Mouse (Mus musculus) c-Kit-negative CD71-positive TER-119-positive erythroid progenitor cells, embryonic 14.5 days (primary cell): ENCODE measurements around the gene Uchl3.

Experiments used
- DNase-seq: peaks from one replicate; pipeline ENCODE4 v3.0.0-alpha.2; 2013; ENCODE audit warnings: low read depth, low spot score

The Uchl3 gene

GRCm38 (mm10) chr14:101666536-101666935, 12.8 kb downstream of the Uchl3 start:
- DNase-seq = no peak

- no peak for DNase-seq
Observed at GRCm38 (mm10) chr14:101668626-101669025, 14.9 kb downstream of the Uchl3 start.

GRCm38 (mm10) chr14:101672226-101672625, 18.5 kb downstream of the Uchl3 start:
- no peak for DNase-seq

GRCm38 (mm10) chr14:101687696-101688095, 33.9 kb downstream of the Uchl3 start:
- DNase-seq = no peak

GRCm38 (mm10) chr14:101688406-101688805, 34.6 kb downstream of the Uchl3 start:
- DNase-seq = no peak

GRCm38 (mm10) chr14:101704479-101704878, 50.7 kb downstream of the Uchl3 start:
- DNase-seq = no peak

GRCm38 (mm10) chr14:101707088-101707487, 53.3 kb downstream of the Uchl3 start:
- DNase-seq = no peak

- DNase-seq = no peak
Observed at GRCm38 (mm10) chr14:101714414-101714813, 60.6 kb downstream of the Uchl3 start.

- no peak for DNase-seq
Observed at GRCm38 (mm10) chr14:101729237-101729971, 75.6 kb downstream of the Uchl3 start, which contains the start of the genes Gm9922 and Lmo7. Gm9922 (minus strand) TSS chr14:101729814. Lmo7 (plus strand) TSS chr14:101729957.

- DNase-seq = no peak
Observed at GRCm38 (mm10) chr14:101729972-101730692, 76.4 kb downstream of the Uchl3 start.

GRCm38 (mm10) chr14:101733542-101734303, 80.0 kb downstream of the Uchl3 start:
- no peak for DNase-seq

- DNase-seq = no peak
Observed at GRCm38 (mm10) chr14:101737501-101737900, 83.7 kb downstream of the Uchl3 start.
